Mouse (Mus musculus) kidney, embryonic 16.5 days (tissue): ENCODE measurements around the gene Prrt2. TPM values are rescaled to one million over a fixed set of nuclear protein-coding genes. Genes with fewer than 3 reads are reported as not detected.
A peak's percentile ranks its signal among the peaks of the same experiment; 100 is the strongest.

Experiments used
- ATAC-seq: fragments of 200-750 bp; cut with Nextera tagmentation; 2 replicates; pipeline ENCODE4 v1.8.0; 2017; ENCODE audit warnings: moderate TSS enrichment; ENCODE audit not compliant: low FRiP score, low TSS enrichment
- H3K27ac ChIP-seq: fragments of 300-500 bp; sonication (generic); 2 replicates; pipeline ENCODE4 v1.5.1; 2014; ENCODE audit warnings: low read length
- H3K27me3 ChIP-seq: fragments of 300-500 bp; sonication (generic); 2 replicates; pipeline ENCODE4 v1.6.1; 2014; ENCODE audit warnings: low read length, control low read depth, mixed read lengths; ENCODE audit not compliant: insufficient read depth
- H3K36me3 ChIP-seq: fragments of 300-500 bp; sonication (generic); 2 replicates; pipeline ENCODE4 v1.6.1; 2014; ENCODE audit warnings: low read length, control low read depth, mixed read lengths; ENCODE audit not compliant: insufficient read depth
- H3K4me1 ChIP-seq: fragments of 300-500 bp; sonication (generic); 2 replicates; pipeline ENCODE4 v1.6.1; 2014; ENCODE audit warnings: low read length, control low read depth, mixed read lengths; ENCODE audit not compliant: insufficient read depth
- H3K4me2 ChIP-seq: fragments of 300-500 bp; sonication (generic); replicated peaks from 2 replicates; pipeline ENCODE4 v1.6.1; 2014; ENCODE audit warnings: low read depth, low read length
- H3K4me3 ChIP-seq: fragments of 300-500 bp; sonication (generic); 2 replicates; pipeline ENCODE4 v1.5.1; 2014; ENCODE audit warnings: mild to moderate bottlenecking, low read length
- H3K9ac ChIP-seq: fragments of 300-500 bp; sonication (generic); replicated peaks from 2 replicates; pipeline ENCODE4 v1.6.1; 2014; ENCODE audit warnings: low read length
- H3K9me3 ChIP-seq: fragments of 300-500 bp; sonication (generic); 2 replicates; pipeline ENCODE4 v1.6.1; 2016; ENCODE audit warnings: low read length, control low read depth
- WGBS: fragments of 180-500 bp; shearing (Covaris S2); extraction: QIAGEN DNeasy Blood & Tissue Kit; methylation state at CpG from one replicate; pipeline ENCODE4 v1.1.7; 2014; 5-methylcytosine and 5-hydroxymethylcytosine counted together
- polyA plus RNA-seq: library from polyadenylated mRNA; unstranded; fragments of >200 nt; fragmentation: Nextera tagmentation; extraction: Ambion mirVana; gene quantifications from 2 replicates; pipeline ENCODE4 v1.2.1, GENCODE M21; 2015

Gene Prrt2
- polyA plus RNA-seq, 1 experiment from 2014 or later = 6.0 TPM

DNA sequence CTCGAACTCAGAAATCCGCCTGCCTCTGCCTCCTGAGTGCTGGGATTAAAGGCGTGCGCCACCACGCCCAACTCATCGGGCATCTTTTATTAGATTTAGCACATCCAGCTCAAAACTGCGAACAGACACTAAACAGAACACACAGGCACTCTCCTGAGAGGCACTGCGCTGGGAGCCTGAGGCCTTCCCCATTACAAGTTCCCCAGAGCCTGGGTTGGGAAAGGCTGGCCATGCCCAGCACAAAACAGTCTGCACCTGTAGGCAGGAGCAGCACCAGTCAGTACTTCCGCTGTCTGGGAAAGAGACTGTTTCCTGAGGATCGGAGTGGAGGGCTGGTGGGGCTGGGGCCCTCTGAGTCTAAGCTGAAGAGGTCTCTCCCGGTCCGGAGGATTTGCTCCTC, 6.0 kb downstream of the Prrt2 start:
- H3K4me1 ChIP-seq = peaks cover 51% of the 10 kb centered on the region
- H3K4me2 ChIP-seq = peak overlapping the region; percentile 60
- no peaks in the 10 kb centered on the region for H3K27me3 ChIP-seq
- 89% methylated on average over 12 of the region's 12 CpGs for WGBS
- no peaks in the 10 kb centered on the region for H3K9me3 ChIP-seq
- H3K4me3 ChIP-seq = no peak overlapping the region
- 0 out of 2 replicates have a peak overlapping the region, but pooled peaks have one; percentile 71 for H3K9ac ChIP-seq
- H3K36me3 ChIP-seq = peaks cover 20% of the 10 kb centered on the region
- no peak overlapping the region for H3K27ac ChIP-seq
- no peak for ATAC-seq

DNA sequence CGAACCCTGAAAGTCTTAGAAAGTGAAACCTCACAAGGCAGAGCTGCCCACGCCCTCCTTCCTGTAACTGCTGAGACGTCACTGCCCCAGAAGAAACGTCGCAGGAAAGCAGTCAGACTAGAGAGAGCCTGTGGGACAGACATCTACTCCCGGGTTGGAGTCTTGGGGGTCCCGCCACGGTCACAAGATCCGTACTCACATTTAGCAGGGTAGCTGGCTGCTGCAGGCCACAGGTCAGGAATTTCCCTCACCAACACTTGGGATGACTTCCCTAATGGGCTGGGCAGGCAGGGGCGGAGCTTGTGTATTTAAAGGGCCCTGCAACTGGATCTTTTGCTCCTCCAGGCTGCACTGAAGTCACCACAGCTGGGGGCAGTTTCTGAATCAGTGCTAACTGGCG, 6.7 kb downstream of the Prrt2 start, which contains the start of gene Mvp:
Gene Mvp (minus strand): TSS at position 302 of the 400 bp plus-strand sequence.
- 17% methylated on average over 11 of the region's 11 CpGs for WGBS
- Histone ChIP-seq H3K36me3 (peaks cover 20% of the 10 kb centered on the region), H3K4me2 (peak within 1 kb of the TSS; percentile 82), H3K27me3 (no peaks in the 10 kb centered on the region), H3K9me3 (no peaks in the 10 kb centered on the region), H3K27ac (peak within 1 kb of the TSS; percentile 75), H3K9ac (peak within 1 kb of the TSS; percentile 71), H3K4me3 (peak within 1 kb of the TSS; percentile 61), H3K4me1 (peaks cover 48% of the 10 kb centered on the region)
- ATAC-seq = no peak

DNA sequence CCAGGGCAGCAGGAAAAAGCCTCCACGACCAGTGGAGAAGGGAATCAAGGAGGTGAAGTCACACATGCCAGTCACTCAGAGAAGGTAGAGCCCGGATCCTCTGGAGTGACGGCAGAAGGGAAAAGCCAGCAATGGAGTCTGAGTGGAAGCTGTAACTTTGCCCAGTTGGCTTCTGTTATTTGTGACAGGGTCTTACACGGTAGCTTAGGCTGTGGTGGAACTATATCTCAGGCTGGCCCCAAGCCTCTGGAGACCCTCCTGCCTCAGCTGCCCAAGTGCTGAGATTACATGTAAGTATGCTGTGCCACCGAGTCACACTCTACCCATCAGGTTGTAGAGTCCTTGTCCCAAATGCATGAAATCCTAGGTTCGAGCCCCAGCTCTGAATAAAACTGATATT, 7.6 kb downstream of the Prrt2 start:
- Histone ChIP-seq H3K4me2 (peak overlapping the region; percentile 60; the same call in 1 of the 2 replicates), H3K4me1 (peaks cover 48% of the 10 kb centered on the region), H3K4me3 (no peak overlapping the region), H3K27me3 (no peaks in the 10 kb centered on the region), H3K27ac (no peak overlapping the region), H3K36me3 (peaks cover 20% of the 10 kb centered on the region), H3K9me3 (no peaks in the 10 kb centered on the region), H3K9ac (no peak overlapping the region)
- no peak for ATAC-seq
- 92% methylated on average over 6 of the region's 6 CpGs for WGBS

DNA sequence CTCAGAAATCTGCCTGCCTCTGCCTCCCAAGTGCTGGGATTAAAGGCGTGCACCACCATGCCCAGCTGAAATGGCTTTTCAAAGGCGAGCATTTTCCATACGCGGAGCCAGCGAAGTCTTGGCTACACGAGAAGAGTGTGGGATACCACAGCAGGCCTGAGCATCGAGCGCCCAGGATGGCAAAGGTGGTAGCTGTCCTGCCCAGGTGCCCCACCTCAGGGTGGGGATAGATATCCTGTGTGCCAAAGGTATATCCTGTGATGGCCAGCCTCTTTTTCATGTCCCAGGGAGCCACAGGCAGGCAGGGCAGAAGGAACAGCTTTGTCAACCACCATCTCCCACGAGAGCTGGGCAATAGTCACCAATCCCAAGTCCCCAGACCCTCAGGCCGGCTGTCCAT, 8.2 kb downstream of the Prrt2 start:
- WGBS = 95% methylated on average over 10 of the region's 10 CpGs
- Histone ChIP-seq H3K9ac (no peak overlapping the region), H3K4me1 (peaks cover 45% of the 10 kb centered on the region), H3K4me3 (no peak overlapping the region), H3K27me3 (no peaks in the 10 kb centered on the region), H3K27ac (no peak overlapping the region), H3K4me2 (no peak overlapping the region), H3K36me3 (peaks cover 20% of the 10 kb centered on the region), H3K9me3 (no peaks in the 10 kb centered on the region)
- ATAC-seq = no peak

DNA sequence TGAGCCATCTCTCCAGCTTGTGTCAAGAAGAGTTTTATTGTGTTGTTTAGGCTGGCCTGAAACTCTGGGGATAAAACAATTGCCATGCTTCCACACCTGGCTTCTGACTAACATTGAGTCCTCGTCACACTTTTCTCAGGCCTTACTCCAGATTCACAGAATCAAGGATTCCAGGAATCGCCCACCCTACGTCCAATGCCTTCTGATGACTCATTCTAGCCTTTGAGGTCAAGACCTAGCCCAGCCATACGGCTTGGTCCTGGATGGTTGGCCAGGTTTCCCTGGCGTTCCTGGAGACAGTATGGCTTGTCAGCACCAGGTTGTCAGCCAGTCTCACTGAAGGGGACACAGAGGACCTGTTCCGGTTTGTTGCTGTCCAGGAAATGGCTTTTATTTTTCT, 8.6 kb downstream of the Prrt2 start:
- H3K9me3 ChIP-seq = no peaks in the 10 kb centered on the region
- 76% methylated on average over 6 of the region's 6 CpGs for WGBS
- H3K4me1 ChIP-seq = peaks cover 42% of the 10 kb centered on the region
- no peak overlapping the region for H3K4me3 ChIP-seq
- H3K27me3 ChIP-seq = no peaks in the 10 kb centered on the region
- H3K36me3 ChIP-seq = peaks cover 20% of the 10 kb centered on the region
- H3K9ac ChIP-seq = no peak overlapping the region
- H3K4me2 ChIP-seq = no peak overlapping the region
- H3K27ac ChIP-seq = no peak overlapping the region
- ATAC-seq = no peak

DNA sequence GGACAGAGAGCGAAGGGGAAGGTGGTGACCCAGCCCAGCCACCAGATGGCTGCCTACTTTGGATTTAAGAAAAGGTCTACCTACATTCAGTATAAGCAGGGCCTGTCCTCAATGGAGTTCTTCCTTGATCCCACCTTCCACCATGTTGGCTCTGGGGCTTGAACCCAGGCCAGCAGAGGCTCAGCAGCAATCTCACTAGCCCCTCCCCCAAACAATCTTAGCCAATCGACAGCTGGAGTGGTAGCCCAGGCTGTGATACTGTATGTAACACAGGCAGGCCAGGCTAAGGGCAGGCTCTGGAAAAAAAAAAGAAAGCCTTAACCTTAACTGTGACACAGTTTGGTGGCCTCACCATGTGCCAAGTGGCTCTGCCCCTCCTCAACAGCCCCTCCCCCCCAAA, 9.3 kb downstream of the Prrt2 start:
- Histone ChIP-seq H3K27ac (no peak overlapping the region), H3K4me1 (peaks cover 42% of the 10 kb centered on the region), H3K4me3 (no peak overlapping the region), H3K9ac (no peak overlapping the region), H3K4me2 (no peak overlapping the region), H3K9me3 (no peaks in the 10 kb centered on the region), H3K36me3 (peaks cover 20% of the 10 kb centered on the region), H3K27me3 (no peaks in the 10 kb centered on the region)
- WGBS = 73% methylated on average over 2 of the region's 2 CpGs
- ATAC-seq = no peak

DNA sequence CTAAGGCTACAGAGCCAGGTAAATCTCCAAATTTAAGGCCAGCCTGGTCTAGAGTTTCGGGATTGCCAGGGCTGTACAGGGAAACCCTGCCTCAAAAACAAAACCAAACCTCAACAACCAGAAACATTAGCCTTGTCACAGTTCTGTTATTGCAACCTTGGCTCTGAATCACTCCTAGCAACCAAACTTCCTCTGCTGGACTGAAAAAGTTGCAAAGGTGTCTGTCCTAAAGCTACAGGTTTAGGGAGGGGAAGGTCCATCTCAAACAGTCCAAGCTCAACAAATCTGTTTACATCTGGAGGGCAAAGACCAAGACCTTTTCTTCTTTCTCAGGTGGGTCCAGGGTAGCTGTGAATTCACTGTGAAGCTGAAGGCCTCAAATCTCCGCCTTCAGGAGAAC, 10.0 kb downstream of the Prrt2 start:
- Histone ChIP-seq H3K9me3 (no peaks in the 10 kb centered on the region), H3K4me2 (no peak overlapping the region), H3K27me3 (no peaks in the 10 kb centered on the region), H3K36me3 (peaks cover 20% of the 10 kb centered on the region), H3K27ac (no peak overlapping the region), H3K4me3 (no peak overlapping the region), H3K4me1 (peaks cover 42% of the 10 kb centered on the region), H3K9ac (no peak overlapping the region)
- no peak for ATAC-seq
- whole genome bisulfite sequencing = 90% methylated on average over 2 of the region's 2 CpGs

DNA sequence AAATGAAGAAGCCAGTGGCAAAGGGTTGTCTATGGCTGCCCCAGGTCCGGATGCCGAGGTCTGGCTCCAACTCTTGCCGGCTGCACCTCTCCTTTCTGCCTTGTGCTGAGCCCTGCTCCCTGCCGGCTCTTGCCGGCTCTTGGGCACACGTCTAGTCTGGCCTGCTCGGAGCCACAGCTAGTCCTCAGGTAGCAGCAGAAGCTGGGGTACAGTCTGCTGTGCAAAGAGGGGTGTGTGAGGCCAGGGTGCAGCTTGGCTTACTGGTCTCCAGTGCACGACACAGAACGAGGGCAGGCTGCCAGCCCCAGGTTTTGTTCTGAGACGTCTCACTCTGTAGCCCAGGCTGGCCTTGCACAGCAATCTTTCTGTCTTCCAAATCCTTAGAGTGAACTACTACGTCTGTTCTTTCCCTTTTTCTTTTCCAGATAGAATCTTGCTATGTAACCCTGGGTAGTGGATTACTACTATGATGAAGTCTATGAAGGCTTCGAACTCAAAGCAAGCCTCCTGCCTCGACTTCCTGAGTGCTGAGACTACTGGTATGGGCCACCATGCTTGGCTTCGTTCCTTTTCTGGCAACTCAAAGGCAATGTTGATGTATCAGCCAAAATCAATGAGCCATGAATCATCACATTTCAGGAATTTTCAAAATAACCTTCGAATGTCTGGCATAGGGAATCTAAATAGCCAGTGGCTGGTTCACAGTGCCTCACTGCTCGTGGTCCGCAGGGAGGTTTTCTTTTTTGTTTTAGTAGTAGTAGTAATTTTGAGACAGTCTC, 11.5 kb downstream of the Prrt2 start:
- peaks cover 26% of the 10 kb centered on the region for H3K4me1 ChIP-seq
- H3K27ac ChIP-seq = peak overlapping the region; percentile 84
- H3K9ac ChIP-seq = peak overlapping the region; percentile 33; the same call in 1 of the 2 replicates
- no peaks in the 10 kb centered on the region for H3K27me3 ChIP-seq
- no peak for ATAC-seq
- no peak overlapping the region for H3K4me3 ChIP-seq
- 67% methylated on average over 17 of the region's 17 CpGs for WGBS
- H3K4me2 ChIP-seq = no peak overlapping the region
- H3K9me3 ChIP-seq = no peaks in the 10 kb centered on the region
- H3K36me3 ChIP-seq = peaks cover 13% of the 10 kb centered on the region

DNA sequence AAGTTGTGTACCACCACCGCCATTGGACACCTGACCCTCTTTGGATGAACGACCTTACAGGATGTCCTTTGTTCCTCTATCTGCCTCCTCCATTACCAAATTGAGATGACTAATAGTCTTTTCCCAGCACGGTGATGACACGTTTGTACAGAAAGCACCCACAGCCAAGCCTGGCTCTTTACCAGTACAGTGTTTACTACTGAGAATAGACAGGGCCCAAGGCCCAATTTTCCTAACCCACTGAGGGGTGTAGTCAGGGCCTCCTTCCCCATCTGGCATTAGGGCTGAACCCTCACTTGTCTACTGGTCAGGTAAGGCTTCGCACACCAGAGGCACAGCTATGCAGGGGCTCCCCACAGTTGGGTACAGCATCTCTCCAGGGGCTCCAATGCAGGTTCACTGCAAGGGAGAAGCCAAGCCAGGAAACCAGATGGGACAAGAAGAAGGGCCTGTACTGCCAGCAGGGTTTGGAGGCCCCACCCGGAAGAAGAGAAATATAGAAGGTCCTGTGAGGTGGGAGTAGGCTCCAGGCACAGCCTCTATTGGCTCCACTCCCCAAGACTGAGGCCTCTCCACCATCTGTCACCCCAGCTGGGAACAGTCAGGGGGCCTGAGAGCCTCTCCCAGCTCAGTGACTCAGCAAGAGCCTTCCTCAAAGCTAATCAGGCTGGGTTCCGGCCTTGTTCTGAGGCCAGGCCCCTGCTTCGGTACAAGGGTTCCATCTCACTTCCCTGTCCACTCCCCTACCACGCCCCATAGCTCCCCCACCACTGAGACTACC, 12.6 kb downstream of the Prrt2 start:
- H3K27me3 ChIP-seq = no peaks in the 10 kb centered on the region
- no peak overlapping the region for H3K4me3 ChIP-seq
- peak; percentile 91 for ATAC-seq
- no peak overlapping the region for H3K4me2 ChIP-seq
- H3K36me3 ChIP-seq = peaks cover 10% of the 10 kb centered on the region
- peak overlapping the region; percentile 33 for H3K9ac ChIP-seq
- WGBS = 42% methylated on average over 9 of the region's 9 CpGs
- H3K9me3 ChIP-seq = no peaks in the 10 kb centered on the region
- peak overlapping the region; percentile 84 for H3K27ac ChIP-seq
- peaks cover 19% of the 10 kb centered on the region for H3K4me1 ChIP-seq
